Mouse (Mus musculus): Measurements from ENCODE around the gene Ctnnb1. TPM values are rescaled to one million over a fixed set of nuclear protein-coding genes. Genes with fewer than 3 reads are reported as not detected.

Gene Ctnnb1
- polyA plus RNA-seq, 1 experiment from 2014 or later, result 728 TPM

GRCm38 (mm10) chr9:120940858-120941257 lies 11.8 kb downstream of the Ctnnb1 start:
- Histone ChIP-seq H3K4me2 (no peak overlapping the region), H3K36me3 (peaks cover 38% of the 10 kb centered on the region), H3K4me1 (replicated peaks) (peaks cover 73% of the 10 kb centered on the region), H3K4me3 (replicated peaks) (no peak overlapping the region), H3K27me3 (no peaks in the 10 kb centered on the region), H3K9ac (replicated peaks) (no peak overlapping the region), H3K27ac (no peak overlapping the region), H3K9me3 (no peaks in the 10 kb centered on the region)
- ATAC-seq (ENCODE audit: insufficient number of reproducible peaks, insufficient read depth, low FRiP score, low TSS enrichment, low read depth), result no peak
- 75% methylated on average over 3 of the region's 3 CpGs for WGBS

GRCm38 (mm10) chr9:120943757-120944156 lies 14.7 kb downstream of the Ctnnb1 start:
- 96% methylated on average over 1 of the region's 1 CpGs for WGBS
- no peak overlapping the region for H3K4me3 ChIP-seq (replicated peaks)
- no peak overlapping the region for H3K9ac ChIP-seq (replicated peaks)
- H3K9me3 ChIP-seq, result no peaks in the 10 kb centered on the region
- peaks cover 65% of the 10 kb centered on the region for H3K4me1 ChIP-seq (replicated peaks)
- no peak overlapping the region for H3K4me2 ChIP-seq
- no peak for ATAC-seq (ENCODE audit: insufficient number of reproducible peaks, insufficient read depth, low FRiP score, low TSS enrichment, low read depth)
- no peaks in the 10 kb centered on the region for H3K27me3 ChIP-seq
- H3K36me3 ChIP-seq, result peaks cover 29% of the 10 kb centered on the region
- no peak overlapping the region for H3K27ac ChIP-seq

- Histone ChIP-seq H3K27me3 (no peaks in the 10 kb centered on the region), H3K9me3 (no peaks in the 10 kb centered on the region), H3K27ac (no peak overlapping the region), H3K4me1 (replicated peaks) (peaks cover 64% of the 10 kb centered on the region), H3K4me3 (replicated peaks) (no peak overlapping the region), H3K9ac (replicated peaks) (no peak overlapping the region), H3K36me3 (peaks cover 29% of the 10 kb centered on the region), H3K4me2 (no peak overlapping the region)
- 80% methylated on average over 3 of the region's 3 CpGs for WGBS
- ATAC-seq (ENCODE audit: insufficient number of reproducible peaks, insufficient read depth, low FRiP score, low TSS enrichment, low read depth), result no peak
Observed at GRCm38 (mm10) chr9:120944211-120944610, 15.2 kb downstream of the Ctnnb1 start.

- Histone ChIP-seq H3K9me3 (no peaks in the 10 kb centered on the region), H3K4me1 (replicated peaks) (peaks cover 49% of the 10 kb centered on the region), H3K4me2 (no peak overlapping the region), H3K9ac (replicated peaks) (no peak overlapping the region), H3K27me3 (no peaks in the 10 kb centered on the region), H3K36me3 (peaks cover 39% of the 10 kb centered on the region), H3K4me3 (replicated peaks) (no peak overlapping the region), H3K27ac (no peak overlapping the region)
- 85% methylated on average over 8 of the region's 8 CpGs for WGBS
- no peak for ATAC-seq (ENCODE audit: insufficient number of reproducible peaks, insufficient read depth, low FRiP score, low TSS enrichment, low read depth)
Observed at GRCm38 (mm10) chr9:120946131-120946530, 17.1 kb downstream of the Ctnnb1 start.

GRCm38 (mm10) chr9:120948832-120949231 lies 19.8 kb downstream of the Ctnnb1 start:
- WGBS, result 88% methylated on average over 1 of the region's 1 CpGs
- H3K4me3 ChIP-seq (replicated peaks), result no peak overlapping the region
- no peaks in the 10 kb centered on the region for H3K27me3 ChIP-seq
- H3K27ac ChIP-seq, result no peak overlapping the region
- H3K4me1 ChIP-seq (replicated peaks), result peaks cover 36% of the 10 kb centered on the region
- H3K4me2 ChIP-seq, result no peak overlapping the region
- no peak overlapping the region for H3K9ac ChIP-seq (replicated peaks)
- H3K36me3 ChIP-seq, result peaks cover 49% of the 10 kb centered on the region
- no peaks in the 10 kb centered on the region for H3K9me3 ChIP-seq
- ATAC-seq (ENCODE audit: insufficient number of reproducible peaks, insufficient read depth, low FRiP score, low TSS enrichment, low read depth), result no peak

GRCm38 (mm10) chr9:120950761-120951160 lies 21.7 kb downstream of the Ctnnb1 start:
- H3K9me3 ChIP-seq, result no peaks in the 10 kb centered on the region
- H3K4me1 ChIP-seq (replicated peaks), result peaks cover 22% of the 10 kb centered on the region
- ATAC-seq (ENCODE audit: insufficient number of reproducible peaks, insufficient read depth, low FRiP score, low TSS enrichment, low read depth), result no peak
- H3K36me3 ChIP-seq, result peaks cover 69% of the 10 kb centered on the region
- H3K27ac ChIP-seq, result no peak overlapping the region
- H3K4me2 ChIP-seq, result no peak overlapping the region
- WGBS, result 94% methylated on average over 12 of the region's 12 CpGs
- H3K27me3 ChIP-seq, result no peaks in the 10 kb centered on the region
- no peak overlapping the region for H3K9ac ChIP-seq (replicated peaks)
- H3K4me3 ChIP-seq (replicated peaks), result no peak overlapping the region

- ATAC-seq (ENCODE audit: insufficient number of reproducible peaks, insufficient read depth, low FRiP score, low TSS enrichment, low read depth), result no peak
- Histone ChIP-seq H3K4me3 (replicated peaks) (no peak overlapping the region), H3K36me3 (peaks cover 79% of the 10 kb centered on the region), H3K9me3 (no peaks in the 10 kb centered on the region), H3K4me2 (no peak overlapping the region), H3K27me3 (no peaks in the 10 kb centered on the region), H3K9ac (replicated peaks) (no peak overlapping the region), H3K4me1 (replicated peaks) (peaks cover 17% of the 10 kb centered on the region), H3K27ac (no peak overlapping the region)
- 89% methylated on average over 3 of the region's 3 CpGs for WGBS
Observed at GRCm38 (mm10) chr9:120951947-120952346, 22.9 kb downstream of the Ctnnb1 start.

GRCm38 (mm10) chr9:120958051-120958450 lies 29.0 kb downstream of the Ctnnb1 start:
- H3K4me2 ChIP-seq, result no peak overlapping the region
- no peaks in the 10 kb centered on the region for H3K27me3 ChIP-seq
- H3K9ac ChIP-seq (replicated peaks), result no peak overlapping the region
- H3K4me3 ChIP-seq (replicated peaks), result no peak overlapping the region
- no peak overlapping the region for H3K27ac ChIP-seq
- WGBS, result 87% methylated on average over 5 of the region's 5 CpGs
- no peaks in the 10 kb centered on the region for H3K9me3 ChIP-seq
- H3K36me3 ChIP-seq, result peaks cover 100% of the 10 kb centered on the region
- H3K4me1 ChIP-seq (replicated peaks), result 0 out of 2 replicates have a peak, but pooled peaks cover 4% of the 10 kb centered on the region
- ATAC-seq (ENCODE audit: insufficient number of reproducible peaks, insufficient read depth, low FRiP score, low TSS enrichment, low read depth), result no peak

GRCm38 (mm10) chr9:120958560-120958959 lies 29.5 kb downstream of the Ctnnb1 start:
- no peak for ATAC-seq (ENCODE audit: insufficient number of reproducible peaks, insufficient read depth, low FRiP score, low TSS enrichment, low read depth)
- Histone ChIP-seq H3K4me2 (no peak overlapping the region), H3K9me3 (no peaks in the 10 kb centered on the region), H3K27me3 (no peaks in the 10 kb centered on the region), H3K9ac (replicated peaks) (no peak overlapping the region), H3K4me3 (replicated peaks) (no peak overlapping the region), H3K36me3 (peaks cover 100% of the 10 kb centered on the region), H3K4me1 (replicated peaks) (0 out of 2 replicates have a peak, but pooled peaks cover 4% of the 10 kb centered on the region), H3K27ac (no peak overlapping the region)
- WGBS, result 92% methylated on average over 6 of the region's 6 CpGs

- H3K4me1 ChIP-seq (replicated peaks), result 0 out of 2 replicates have a peak, but pooled peaks cover 4% of the 10 kb centered on the region
- no peaks in the 10 kb centered on the region for H3K27me3 ChIP-seq
- no peak for ATAC-seq (ENCODE audit: insufficient number of reproducible peaks, insufficient read depth, low FRiP score, low TSS enrichment, low read depth)
- 89% methylated on average over 4 of the region's 4 CpGs for WGBS
- no peak overlapping the region for H3K4me2 ChIP-seq
- no peak overlapping the region for H3K9ac ChIP-seq (replicated peaks)
- no peak overlapping the region for H3K27ac ChIP-seq
- H3K9me3 ChIP-seq, result no peaks in the 10 kb centered on the region
- H3K36me3 ChIP-seq, result peaks cover 100% of the 10 kb centered on the region
- no peak overlapping the region for H3K4me3 ChIP-seq (replicated peaks)
Observed at GRCm38 (mm10) chr9:120959225-120959624, 30.2 kb downstream of the Ctnnb1 start.

- Histone ChIP-seq H3K4me1 (replicated peaks) (0 out of 2 replicates have a peak, but pooled peaks cover 4% of the 10 kb centered on the region), H3K9ac (replicated peaks) (no peak overlapping the region), H3K27ac (no peak overlapping the region), H3K4me2 (no peak overlapping the region), H3K9me3 (no peaks in the 10 kb centered on the region), H3K36me3 (peaks cover 100% of the 10 kb centered on the region), H3K4me3 (replicated peaks) (no peak overlapping the region), H3K27me3 (no peaks in the 10 kb centered on the region)
- WGBS, result 85% methylated on average over 4 of the region's 4 CpGs
- no peak for ATAC-seq (ENCODE audit: insufficient number of reproducible peaks, insufficient read depth, low FRiP score, low TSS enrichment, low read depth)
Observed at GRCm38 (mm10) chr9:120960611-120961010, 31.6 kb downstream of the Ctnnb1 start.

GRCm38 (mm10) chr9:120961466-120961865 lies 32.5 kb downstream of the Ctnnb1 start:
- H3K36me3 ChIP-seq, result peaks cover 100% of the 10 kb centered on the region
- H3K27ac ChIP-seq, result 0 out of 2 replicates have a peak overlapping the region, but pooled peaks have one; percentile 35
- 0 out of 2 replicates have a peak, but pooled peaks cover 4% of the 10 kb centered on the region for H3K4me1 ChIP-seq (replicated peaks)
- 69% methylated on average over 3 of the region's 3 CpGs for WGBS
- no peaks in the 10 kb centered on the region for H3K9me3 ChIP-seq
- no peak overlapping the region for H3K9ac ChIP-seq (replicated peaks)
- no peak overlapping the region for H3K4me2 ChIP-seq
- H3K27me3 ChIP-seq, result no peaks in the 10 kb centered on the region
- no peak overlapping the region for H3K4me3 ChIP-seq (replicated peaks)
- no peak for ATAC-seq (ENCODE audit: insufficient number of reproducible peaks, insufficient read depth, low FRiP score, low TSS enrichment, low read depth)
